Mouse (Mus musculus): ENCODE measurements around the gene Zc3h7b.
"Not testable (repeated sequence)": the region's sequence is repeated elsewhere in the genome, so short reads cannot be mapped to it uniquely, and the experiment has no call there.

The Zc3h7b gene

DNA sequence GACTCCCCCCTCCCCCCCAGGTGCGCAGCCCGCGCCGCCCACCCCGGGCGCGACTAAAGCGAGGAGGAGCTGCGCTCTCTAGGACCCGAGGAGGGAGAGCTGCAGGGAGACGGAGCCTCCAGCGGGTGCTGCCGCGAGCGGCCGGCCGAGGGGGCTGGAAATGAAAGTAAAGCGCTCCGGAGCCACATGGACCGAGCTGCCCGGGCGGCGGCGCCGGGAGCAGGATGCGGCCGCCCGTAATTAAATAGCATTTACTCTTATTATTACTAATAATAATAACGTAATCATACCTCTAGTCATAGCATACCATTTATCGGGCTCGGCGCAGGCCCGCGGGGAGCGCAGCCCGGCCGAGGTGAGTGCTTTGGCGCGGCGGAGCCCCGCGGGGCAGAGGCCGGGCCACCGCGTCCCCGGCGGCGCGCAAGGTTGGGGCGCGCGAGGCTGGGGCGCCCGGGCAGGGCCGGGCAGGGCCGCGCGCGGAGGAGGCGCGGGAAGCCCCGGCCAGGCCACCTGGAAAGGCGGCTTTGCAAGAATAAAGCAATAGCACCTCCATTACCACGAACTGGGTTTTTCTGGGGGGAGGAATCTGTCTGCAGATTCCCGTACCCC lies at the start of gene Zc3h7b, which contains the start of gene Rangap1:
TSS of gene Zc3h7b (plus strand) at position 66 of the 609 bp plus-strand sequence.
TSS of gene Rangap1 (minus strand) at position 539 of the 609 bp plus-strand sequence.
- DNase-seq, result peak; percentile 84 to 90

DNA sequence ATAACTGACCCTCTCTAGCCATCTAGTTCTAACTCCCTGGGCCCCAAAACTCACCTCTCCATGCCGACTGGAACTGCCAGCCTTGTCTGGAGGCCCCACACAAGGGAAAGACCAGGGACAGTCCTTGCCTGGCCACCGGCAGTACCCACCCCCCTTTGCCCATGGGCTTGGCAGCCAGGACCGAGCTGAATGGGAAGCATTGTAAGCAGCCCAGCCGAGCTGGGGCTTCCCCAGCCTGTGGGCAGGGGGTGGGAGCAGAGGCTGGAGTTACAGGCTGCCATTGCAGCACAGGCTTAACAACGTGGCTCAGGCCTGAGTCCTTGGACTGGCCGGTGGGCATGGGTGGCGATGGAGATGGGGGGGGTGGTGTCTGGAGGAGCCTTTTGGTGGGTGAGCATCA lies 47.7 kb upstream of the Zc3h7b start, which contains the start of gene Chadl:
TSS of gene Chadl (minus strand) at position 113 of the 400 bp plus-strand sequence.
- no peak for DNase-seq

DNA sequence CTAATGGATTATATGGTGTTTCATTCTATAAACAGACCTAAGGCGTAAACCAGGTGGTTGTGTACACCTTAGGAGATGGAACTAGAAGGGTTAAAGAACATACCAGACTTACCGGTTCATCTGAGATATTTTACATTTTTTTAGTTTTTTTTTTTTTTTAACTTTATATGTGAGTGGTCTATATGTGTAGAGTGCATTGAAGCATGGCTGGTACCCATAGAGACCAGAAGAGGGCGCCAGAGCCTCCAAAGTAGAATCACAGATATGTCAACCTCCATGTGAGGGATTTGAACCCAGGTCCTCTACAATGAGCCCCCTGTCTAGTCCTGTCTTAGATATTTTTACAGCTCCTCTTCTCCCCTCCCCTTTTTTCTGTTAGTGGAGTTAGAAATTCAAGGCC lies 47.0 kb upstream of the Zc3h7b start:
- DNase-seq, result peak; percentile 33 to 54

- no peak for DNase-seq
Measured at GRCm38 (mm10) chr15:81698532-81698931, 46.3 kb upstream of the Zc3h7b start.

- no peak for DNase-seq
Measured at GRCm38 (mm10) chr15:81700161-81700560, 44.7 kb upstream of the Zc3h7b start.

DNA sequence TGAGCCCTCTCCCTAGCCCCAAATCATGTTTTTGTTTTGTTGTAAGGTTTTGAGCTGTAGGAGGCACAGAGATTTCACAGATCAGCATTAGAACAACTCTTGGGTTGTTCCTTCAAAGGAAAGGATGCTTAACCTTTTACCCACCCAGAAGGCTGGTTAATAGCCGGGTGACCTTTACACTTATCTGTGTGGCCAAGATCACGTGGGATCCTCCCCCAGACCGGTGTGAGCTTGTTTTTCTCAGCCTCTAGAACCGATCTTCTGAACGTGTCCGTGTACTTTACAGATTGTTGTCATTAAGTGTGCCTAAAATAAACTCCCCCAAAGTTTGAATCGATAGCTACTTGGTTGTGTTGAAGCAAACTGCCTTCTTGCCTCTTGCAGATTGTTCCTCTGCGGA lies 44.3 kb upstream of the Zc3h7b start:
- peak; percentile 25 to 60 for DNase-seq

GRCm38 (mm10) chr15:81701350-81701749 lies 43.5 kb upstream of the Zc3h7b start:
- DNase-seq, result not testable (repeated sequence)

DNA sequence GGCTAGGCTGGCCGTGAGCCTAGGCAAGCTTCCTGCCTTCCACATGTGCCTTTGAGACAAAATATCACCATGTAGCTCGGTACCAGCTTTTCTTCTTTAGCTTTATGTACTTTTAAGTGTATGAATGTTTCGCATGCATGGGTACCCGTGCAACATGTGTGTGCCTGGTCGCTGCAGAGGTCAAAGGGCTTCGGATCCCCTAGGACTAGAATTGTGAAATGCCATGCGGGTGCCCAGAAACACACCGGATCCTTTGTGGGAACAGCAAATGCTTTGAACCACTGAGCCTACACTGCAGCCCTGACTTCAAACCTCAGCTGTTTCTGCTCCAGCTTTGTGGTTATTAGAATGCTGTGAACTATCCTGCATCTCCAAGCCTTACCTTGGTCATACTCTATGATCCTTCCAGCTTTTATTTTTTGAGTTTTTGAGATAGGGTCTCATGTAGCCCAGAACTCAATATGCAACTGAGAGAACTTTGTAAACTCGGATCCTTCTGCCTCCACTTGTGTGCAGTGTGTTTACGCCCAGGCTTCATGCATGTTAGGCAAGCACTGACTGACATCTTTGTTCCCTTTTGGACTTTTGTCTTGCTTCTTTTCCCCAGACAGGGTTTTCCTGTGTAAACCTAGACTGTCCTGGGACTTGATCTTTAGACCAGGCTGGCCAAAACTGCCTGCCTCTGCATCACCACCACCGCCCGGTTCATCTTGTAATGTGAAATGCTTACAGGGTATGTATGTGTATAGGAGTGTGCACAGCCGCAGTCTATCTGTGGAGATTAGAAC lies 42.4 kb upstream of the Zc3h7b start:
- DNase-seq, result no peak

GRCm38 (mm10) chr15:81703094-81703489 lies 41.8 kb upstream of the Zc3h7b start:
- DNase-seq, result no peak

DNA sequence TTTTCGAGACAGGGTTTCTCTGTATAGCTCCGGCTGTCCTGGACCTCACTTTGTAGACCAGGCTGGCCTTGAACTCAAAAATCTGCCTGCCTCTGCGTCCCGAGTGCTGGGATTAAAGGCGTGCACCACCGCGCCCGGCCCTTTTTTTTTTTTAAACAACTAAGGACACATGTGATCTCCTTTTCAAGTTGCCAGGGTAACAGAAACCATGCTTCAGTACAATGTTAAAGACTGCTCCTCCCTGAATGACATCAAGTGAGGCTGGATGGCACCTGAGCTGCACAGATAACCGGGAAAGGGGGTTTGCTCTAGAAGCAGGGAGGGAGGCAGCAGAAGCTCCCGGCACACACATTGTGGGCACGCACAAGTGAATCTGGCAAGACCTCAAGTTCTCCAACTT lies 35.9 kb upstream of the Zc3h7b start:
- no peak for DNase-seq

DNA sequence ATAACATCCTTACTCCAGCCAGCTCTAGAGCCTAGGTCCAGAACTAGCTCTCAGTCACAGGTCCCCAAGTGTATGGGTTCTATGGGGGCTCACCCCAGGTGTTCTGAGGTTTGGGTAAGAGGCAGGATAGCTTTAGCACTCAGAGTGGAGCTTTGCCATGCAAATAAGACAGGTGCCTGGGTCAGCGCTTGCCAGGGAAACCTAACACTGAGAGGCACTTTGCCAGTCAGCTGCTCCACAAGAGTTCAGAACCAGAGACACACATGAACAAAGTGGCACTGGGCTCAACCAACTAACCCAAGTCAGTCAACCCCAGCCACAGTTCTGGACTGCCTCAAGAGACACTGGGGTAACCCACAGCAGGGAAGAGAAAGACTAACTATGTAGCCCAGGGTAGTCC lies 35.2 kb upstream of the Zc3h7b start:
- DNase-seq, result no peak

DNA sequence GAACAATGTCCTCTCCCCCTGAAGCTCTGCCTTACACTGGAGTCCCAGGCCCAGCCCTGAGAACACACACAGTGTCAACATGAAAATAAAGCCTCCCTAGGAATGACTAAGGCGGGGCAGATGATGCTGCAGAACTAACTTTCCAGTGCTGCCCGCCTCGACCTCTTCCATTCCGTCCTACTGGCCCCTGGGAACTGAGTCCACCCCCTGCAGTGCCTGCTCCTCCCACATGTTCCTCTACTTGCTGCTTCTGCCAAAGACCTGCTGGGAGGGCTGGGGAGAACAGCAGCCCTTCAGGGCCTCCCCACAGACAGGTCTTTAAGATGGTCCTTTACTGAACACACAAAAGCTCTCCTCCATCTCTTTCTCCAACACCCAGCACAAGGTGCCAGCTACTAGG lies 34.1 kb upstream of the Zc3h7b start:
- no peak for DNase-seq

GRCm38 (mm10) chr15:81713742-81714141 lies 31.1 kb upstream of the Zc3h7b start:
- no peak for DNase-seq

GRCm38 (mm10) chr15:81718336-81719138 lies 26.3 kb upstream of the Zc3h7b start:
- no peak for DNase-seq

GRCm38 (mm10) chr15:81719139-81719531 lies 25.7 kb upstream of the Zc3h7b start:
- no peak for DNase-seq

DNA sequence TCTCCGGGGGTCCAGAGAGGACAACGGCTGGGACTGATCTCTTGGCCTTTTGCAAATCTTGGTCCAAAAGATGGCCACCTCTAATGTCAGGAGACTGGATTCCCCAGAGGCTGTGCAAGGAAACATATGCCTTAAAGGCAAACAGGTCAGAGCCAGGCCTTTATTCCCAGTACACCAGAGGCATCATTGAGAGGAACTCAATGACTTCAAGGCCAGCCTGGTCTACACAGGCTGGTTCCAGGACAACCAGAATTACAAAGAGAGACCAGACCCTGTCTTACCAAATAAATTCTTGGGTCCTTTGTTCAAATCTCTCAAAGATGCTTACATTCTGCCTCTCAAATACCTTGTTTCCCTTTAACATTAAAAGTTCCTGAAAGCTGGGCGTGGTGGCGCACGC lies 22.5 kb upstream of the Zc3h7b start:
- no peak for DNase-seq

GRCm38 (mm10) chr15:81723653-81724052 lies 21.2 kb upstream of the Zc3h7b start:
- no peak for DNase-seq

DNA sequence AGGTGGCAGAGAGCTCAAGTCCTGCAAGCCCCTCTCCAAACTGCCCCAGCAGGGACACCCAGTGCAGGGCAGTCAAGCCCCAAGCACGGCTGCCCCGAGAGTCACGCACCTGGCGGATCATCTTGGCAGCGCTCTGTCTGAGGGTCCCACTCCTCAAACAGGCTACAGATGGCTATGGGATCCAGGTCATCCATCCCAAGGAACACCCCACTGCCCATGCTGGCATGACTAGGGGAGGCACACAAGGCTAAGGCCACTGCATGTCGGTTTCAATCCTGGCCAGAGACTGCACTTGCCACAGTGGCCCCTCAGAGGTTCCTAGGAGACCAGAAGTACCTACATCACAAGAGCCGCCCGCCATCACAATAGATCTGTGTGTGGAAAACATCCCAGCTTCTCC lies 18.9 kb upstream of the Zc3h7b start:
- DNase-seq, result no peak

DNA sequence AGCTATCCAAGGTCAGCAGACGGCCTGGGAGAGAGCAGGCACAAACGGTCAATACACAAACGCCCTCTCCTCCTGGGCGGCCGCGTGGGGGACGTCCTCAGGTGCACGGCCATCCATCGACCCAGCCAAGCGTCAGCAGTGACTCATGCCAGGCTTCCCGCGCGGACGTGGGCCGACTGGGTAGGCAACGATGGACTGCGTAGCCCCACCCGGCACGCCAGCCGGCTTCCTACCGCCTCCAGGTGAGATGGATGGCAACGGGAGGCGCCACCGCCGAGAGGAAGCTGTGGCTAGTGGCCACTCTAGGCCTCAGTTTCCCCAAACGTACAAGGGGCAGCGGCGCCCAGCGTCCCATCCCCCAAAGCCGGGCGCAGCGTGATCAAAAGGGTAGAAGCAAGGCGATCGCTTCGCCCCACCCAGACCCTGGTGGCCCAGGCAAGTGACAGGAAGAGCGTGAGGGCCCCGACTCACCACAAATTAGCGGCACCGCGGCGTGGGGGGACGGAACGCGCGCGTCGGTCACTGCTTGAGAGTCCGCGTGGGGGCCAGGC lies 15.5 kb upstream of the Zc3h7b start:
- DNase-seq, result peak; percentile 39 to 57

- peak; percentile 97 to 98 for DNase-seq
Measured at GRCm38 (mm10) chr15:81729792-81730635, 14.8 kb upstream of the Zc3h7b start.

- no peak for DNase-seq
Measured at GRCm38 (mm10) chr15:81735075-81735474, 9.8 kb upstream of the Zc3h7b start.

DNA sequence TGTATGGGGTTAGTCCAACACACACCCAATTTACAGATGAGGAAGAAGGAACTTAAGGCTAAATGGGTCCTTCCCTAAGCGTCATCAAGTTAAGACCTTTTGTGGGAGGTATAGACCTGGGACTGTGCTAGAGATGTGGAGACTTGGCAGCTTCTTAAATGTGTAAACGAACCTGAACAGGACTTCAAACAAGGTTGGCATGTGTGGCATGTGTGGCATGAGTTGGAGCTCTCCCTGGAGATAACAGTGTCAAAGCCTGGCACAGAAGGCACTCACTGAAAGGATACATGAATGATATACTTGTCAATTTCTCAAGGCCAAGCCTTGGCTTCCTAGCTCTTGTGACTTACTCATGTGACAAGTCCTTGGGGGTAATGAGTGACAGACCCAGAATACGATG lies 5.6 kb upstream of the Zc3h7b start:
- no peak for DNase-seq
